Mouse (Mus musculus) lung, adult 2 months (tissue): ENCODE measurements at regions not wholly inside any gene's neighbourhood (a gene's known extent, or its start where the extent isn't known, plus 50 kb on each side); places are given as distances from the start of the nearest gene placed in this dataset.

Experiments
- CTCF ChIP-seq: fragments of 200-500 bp; IDR thresholded peaks from 2 replicates; pipeline ENCODE4 v1.5.1; 2011; ENCODE audit warnings: mild to moderate bottlenecking, low read length, control low read depth; ENCODE audit not compliant: insufficient read depth
- POLR2A ChIP-seq: fragments of 200-500 bp; IDR thresholded peaks from 2 replicates; pipeline ENCODE4 v1.6.1; 2011; ENCODE audit warnings: low read depth, mild to moderate bottlenecking, control low read depth, low read length, borderline replicate concordance; ENCODE audit errors: extremely low read depth

DNA sequence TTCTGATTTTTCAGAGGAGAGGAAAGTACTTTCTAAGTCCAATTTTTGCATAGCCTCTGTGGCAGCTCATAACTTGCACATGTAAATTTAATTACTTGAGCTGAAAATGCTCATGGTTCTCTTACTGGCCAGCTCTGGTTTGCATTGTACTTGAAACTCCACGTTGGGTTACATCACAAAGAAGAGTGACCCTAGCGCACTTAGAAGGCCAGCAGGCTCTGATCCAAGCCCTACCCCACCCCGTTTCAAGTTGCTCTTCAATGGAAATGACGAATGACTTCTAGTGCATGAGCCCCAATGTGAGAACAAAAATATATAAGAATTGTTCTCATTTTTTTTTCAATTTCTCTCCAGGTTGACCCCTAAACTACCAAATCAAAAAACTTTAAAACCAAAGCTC lies 454.1 kb upstream of the Gm765 start:
- TF ChIP-seq CTCF (no peak), POLR2A (no peak)
